12 mouse cellular contexts compared by ENCODE assay signal in the genomic region with DNA sequence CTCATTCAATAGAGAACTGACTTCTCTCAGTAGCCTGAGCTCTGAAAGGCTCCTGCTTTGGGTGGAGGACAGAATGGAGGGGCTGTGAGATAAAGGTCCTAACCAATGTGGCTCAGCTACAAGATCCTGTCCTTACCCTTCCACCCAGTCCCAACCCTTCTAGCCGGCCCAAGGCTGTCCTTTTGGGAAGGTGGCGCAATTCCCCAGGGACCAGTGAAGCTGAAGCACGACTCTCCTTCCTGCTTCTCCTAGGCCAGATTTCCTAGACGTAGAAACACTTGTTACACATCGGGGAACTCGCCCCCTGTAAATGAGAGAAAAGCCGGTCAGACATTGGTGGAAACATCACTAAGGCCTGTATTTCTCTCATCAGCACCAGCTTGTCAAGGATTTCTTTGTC.
"Had no signal": no experiment of that assay in that cellular context is flagged by ENCODE, and none has a peak within 500 bp of the region (broad histone marks: within the 10 kb centered on the region; RNA-seq: fewer than 3 reads in every experiment).

No protein-coding gene starts in this region.

- DNase-seq: retina, postnatal 1 day; right cerebral cortex, adult 18-20 months; right cerebral cortex, postnatal 14 days; right cerebral cortex, postnatal 25 days; right cerebral cortex, postnatal 4 days; spleen, adult 18-20 months; thymus, adult 18-20 months; thymus, adult 2 months; thymus, postnatal 14 days; thymus, postnatal 25 days; thymus, postnatal 36 days; thymus, postnatal 4 days had no signal
